Mouse (Mus musculus): Measurements from ENCODE around the gene Efcc1. TPM values are rescaled to one million over a fixed set of nuclear protein-coding genes. Genes with fewer than 3 reads are reported as not detected.
A peak's percentile ranks its signal among the peaks of the same experiment; 100 is the strongest.

Gene Efcc1
- polyA plus RNA-seq, 1 experiment from 2014 or later = 0.36 TPM

DNA sequence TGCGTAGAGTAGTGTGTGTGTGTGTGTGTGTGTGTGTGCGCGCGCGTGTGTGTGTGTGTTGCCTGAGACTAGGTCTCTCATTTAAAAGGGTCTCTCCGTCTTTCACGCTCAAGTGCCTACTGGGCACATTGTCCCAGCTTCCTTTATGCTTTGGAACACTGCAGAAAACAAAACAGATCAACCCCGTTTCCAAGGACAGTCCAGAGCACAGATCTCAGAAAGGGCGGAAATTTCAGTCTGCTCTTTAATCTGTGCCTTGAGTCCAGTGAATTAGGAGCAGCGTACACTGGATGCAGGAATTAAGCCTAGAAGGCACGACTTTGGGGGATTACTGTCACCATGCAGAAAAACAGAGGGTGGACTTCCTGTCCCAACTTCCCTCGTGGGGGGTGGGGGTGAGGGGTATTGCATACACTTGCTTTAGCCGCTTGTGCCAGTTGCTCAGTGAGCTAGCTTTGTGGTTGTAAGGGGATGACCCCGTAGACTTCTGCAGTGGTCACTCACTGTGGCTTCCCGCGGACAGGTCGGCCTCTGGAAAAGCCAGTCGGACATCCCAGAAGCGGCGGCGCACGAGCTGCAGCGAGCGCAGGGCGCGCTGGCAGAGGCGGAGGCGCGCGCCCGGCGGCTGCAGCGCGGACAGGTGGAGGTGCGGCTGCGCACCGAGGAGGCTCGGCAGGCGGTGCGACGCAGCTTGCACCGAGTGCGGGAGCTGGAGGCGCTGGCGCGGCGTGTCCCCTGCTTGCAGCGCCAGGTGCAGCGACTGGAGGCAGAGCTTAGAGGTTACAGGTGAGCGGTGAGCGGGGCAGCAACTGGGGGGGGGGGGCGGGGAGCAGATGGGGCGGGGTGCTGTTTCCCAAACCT is 1.7 kb downstream of the Efcc1 start:
- 2% methylated on average over 50 of the region's 53 CpGs for WGBS
- ATAC-seq (ENCODE audit: insufficient number of reproducible peaks, insufficient read depth, low FRiP score, low TSS enrichment, low read depth) = no peak
- Histone ChIP-seq H3K4me1 (replicated peaks) (peaks cover 24% of the 10 kb centered on the region), H3K9me3 (no peaks in the 10 kb centered on the region), H3K4me2 (peak overlapping the region; percentile 95), H3K27ac (no peak overlapping the region), H3K27me3 (peaks cover 81% of the 10 kb centered on the region), H3K9ac (replicated peaks) (no peak overlapping the region), H3K36me3 (no peaks in the 10 kb centered on the region), H3K4me3 (replicated peaks) (peak overlapping the region; percentile 56)

DNA sequence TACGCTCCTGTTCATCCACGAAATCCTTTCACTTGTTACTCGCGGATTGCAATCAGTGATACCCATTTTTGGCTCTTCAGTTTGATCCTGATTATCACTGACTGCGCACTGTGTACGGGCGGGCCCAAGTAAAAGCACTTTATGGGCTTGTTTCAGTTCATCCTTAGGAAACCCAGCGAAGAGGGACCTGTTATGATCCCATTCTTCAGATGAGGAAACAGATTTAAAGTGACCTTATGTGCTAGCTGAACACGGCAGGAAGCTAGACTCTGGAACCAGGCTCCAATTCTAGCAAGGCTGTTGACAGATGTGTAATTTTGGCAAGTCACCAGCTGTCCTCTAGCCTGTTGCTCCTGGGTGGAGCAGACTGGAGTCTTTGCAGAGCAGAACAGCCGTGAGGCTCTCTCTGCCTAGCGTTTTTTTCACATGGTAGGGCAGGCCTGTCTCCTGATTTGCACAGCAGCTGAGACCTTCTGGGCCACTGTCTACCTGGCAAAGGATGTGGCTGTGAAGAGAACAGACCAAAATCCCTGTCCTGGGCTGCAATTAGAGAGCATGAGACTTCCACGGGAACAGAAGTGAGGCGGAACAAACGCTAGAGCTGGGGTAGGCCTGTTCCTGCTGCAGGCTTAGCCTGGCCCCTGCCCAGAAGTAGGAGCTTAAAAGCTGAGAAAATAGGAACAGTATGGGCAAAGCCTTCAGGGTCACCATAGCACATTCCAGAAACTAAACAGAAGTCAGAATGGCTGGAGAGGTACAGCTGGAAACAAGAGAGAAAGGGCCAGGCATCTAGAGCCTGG is 2.7 kb downstream of the Efcc1 start:
- WGBS = 27% methylated on average over 14 of the region's 14 CpGs
- H3K9me3 ChIP-seq = no peaks in the 10 kb centered on the region
- no peak overlapping the region for H3K27ac ChIP-seq
- peak overlapping the region; percentile 68 for H3K4me2 ChIP-seq
- H3K9ac ChIP-seq (replicated peaks) = no peak overlapping the region
- peaks cover 24% of the 10 kb centered on the region for H3K4me1 ChIP-seq (replicated peaks)
- no peak for ATAC-seq (ENCODE audit: insufficient number of reproducible peaks, insufficient read depth, low FRiP score, low TSS enrichment, low read depth)
- H3K4me3 ChIP-seq (replicated peaks) = peak overlapping the region; percentile 56
- H3K36me3 ChIP-seq = no peaks in the 10 kb centered on the region
- peaks cover 74% of the 10 kb centered on the region for H3K27me3 ChIP-seq

DNA sequence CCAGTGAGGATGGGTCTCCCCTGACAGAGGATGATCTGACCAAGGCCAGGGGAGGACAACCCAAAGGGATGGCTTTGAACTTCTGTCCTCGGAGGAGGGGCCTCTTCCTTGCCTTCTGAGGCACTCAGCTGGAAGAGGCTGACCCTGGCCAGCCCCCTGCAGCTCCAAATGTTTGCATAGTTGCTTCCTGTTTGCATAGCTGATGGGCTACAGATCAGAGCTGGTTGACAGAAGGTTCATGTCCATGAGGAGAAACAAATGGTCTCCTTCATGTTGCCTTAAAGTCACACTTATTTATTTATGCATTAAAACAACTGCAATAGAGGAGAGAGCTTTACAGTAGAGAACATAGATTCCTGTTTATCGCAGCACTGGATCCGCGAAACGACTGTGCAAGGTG is 3.5 kb downstream of the Efcc1 start:
- H3K9me3 ChIP-seq = no peaks in the 10 kb centered on the region
- no peak overlapping the region for H3K9ac ChIP-seq (replicated peaks)
- peaks cover 69% of the 10 kb centered on the region for H3K27me3 ChIP-seq
- no peak overlapping the region for H3K4me2 ChIP-seq
- H3K4me1 ChIP-seq (replicated peaks) = peaks cover 24% of the 10 kb centered on the region
- no peak overlapping the region for H3K27ac ChIP-seq
- H3K4me3 ChIP-seq (replicated peaks) = no peak overlapping the region
- ATAC-seq (ENCODE audit: insufficient number of reproducible peaks, insufficient read depth, low FRiP score, low TSS enrichment, low read depth) = no peak
- H3K36me3 ChIP-seq = no peaks in the 10 kb centered on the region
- WGBS = 70% methylated on average over 5 of the region's 5 CpGs

DNA sequence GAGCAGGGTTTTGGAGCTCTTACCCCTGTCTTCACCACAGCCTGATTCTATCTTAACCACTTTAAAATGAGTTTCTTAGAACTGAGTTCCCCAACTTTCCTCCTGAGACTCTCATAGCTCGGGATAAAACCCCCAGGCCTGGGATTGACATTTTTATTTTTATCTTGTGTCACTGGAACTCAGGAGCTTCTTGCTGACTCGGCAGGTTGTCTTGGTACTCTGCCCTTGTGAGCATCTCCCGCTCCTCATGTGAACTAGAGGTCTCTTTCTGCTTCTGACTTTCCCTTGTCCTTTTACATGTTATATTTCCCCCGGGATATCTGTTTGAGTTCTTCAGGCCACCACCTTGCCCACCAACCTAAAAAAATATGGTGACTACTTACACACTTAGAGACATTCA is 6.3 kb downstream of the Efcc1 start:
- no peak overlapping the region for H3K4me2 ChIP-seq
- 85% methylated on average over 4 of the region's 4 CpGs for WGBS
- H3K4me1 ChIP-seq (replicated peaks) = peaks cover 12% of the 10 kb centered on the region
- no peaks in the 10 kb centered on the region for H3K9me3 ChIP-seq
- peaks cover 41% of the 10 kb centered on the region for H3K27me3 ChIP-seq
- H3K9ac ChIP-seq (replicated peaks) = no peak overlapping the region
- ATAC-seq (ENCODE audit: insufficient number of reproducible peaks, insufficient read depth, low FRiP score, low TSS enrichment, low read depth) = no peak
- H3K36me3 ChIP-seq = no peaks in the 10 kb centered on the region
- no peak overlapping the region for H3K4me3 ChIP-seq (replicated peaks)
- no peak overlapping the region for H3K27ac ChIP-seq

DNA sequence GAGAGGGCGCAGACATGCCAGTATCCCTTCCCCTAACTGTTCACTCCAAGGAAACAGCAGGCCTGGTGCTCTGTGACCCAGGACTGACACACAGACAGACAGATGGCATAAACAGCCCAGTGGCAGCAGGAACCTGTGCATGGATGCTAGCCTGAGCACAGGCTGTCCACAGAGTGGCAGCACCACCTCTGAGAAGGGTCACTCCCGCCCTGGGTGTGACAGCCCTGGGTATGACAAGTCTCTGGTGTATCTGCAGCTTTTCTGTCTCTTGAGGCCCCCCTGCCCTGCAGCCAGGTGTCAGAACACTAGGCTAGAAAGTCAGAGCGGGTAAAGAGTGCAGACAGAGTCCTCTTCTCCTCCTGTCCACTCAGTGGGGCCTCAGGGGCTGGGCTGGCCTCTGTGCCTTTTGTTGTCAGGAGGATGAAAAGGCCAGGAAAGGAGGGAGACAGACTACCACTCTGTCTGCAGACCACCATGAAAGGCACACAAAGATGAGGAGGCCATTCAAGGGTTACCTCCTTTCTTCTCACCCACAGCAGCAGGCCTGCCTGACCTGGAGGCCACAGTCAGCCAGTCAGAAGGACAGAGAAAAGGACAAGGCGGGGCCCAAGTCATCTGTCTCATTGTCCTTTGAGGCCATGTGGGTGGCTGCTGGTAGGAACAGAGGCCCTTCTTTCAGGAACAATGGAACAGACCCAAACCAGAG is 7.4 kb downstream of the Efcc1 start:
- WGBS = 56% methylated on average over 4 of the region's 4 CpGs
- Histone ChIP-seq H3K4me2 (no peak overlapping the region), H3K27me3 (peaks cover 29% of the 10 kb centered on the region), H3K4me1 (replicated peaks) (peaks cover under 1% of the 10 kb centered on the region; the same call in 1 of the 2 replicates), H3K4me3 (replicated peaks) (no peak overlapping the region), H3K9ac (replicated peaks) (0 out of 2 replicates have a peak overlapping the region, but pooled peaks have one; percentile 23), H3K36me3 (no peaks in the 10 kb centered on the region), H3K9me3 (no peaks in the 10 kb centered on the region), H3K27ac (no peak overlapping the region)
- no peak for ATAC-seq (ENCODE audit: insufficient number of reproducible peaks, insufficient read depth, low FRiP score, low TSS enrichment, low read depth)

DNA sequence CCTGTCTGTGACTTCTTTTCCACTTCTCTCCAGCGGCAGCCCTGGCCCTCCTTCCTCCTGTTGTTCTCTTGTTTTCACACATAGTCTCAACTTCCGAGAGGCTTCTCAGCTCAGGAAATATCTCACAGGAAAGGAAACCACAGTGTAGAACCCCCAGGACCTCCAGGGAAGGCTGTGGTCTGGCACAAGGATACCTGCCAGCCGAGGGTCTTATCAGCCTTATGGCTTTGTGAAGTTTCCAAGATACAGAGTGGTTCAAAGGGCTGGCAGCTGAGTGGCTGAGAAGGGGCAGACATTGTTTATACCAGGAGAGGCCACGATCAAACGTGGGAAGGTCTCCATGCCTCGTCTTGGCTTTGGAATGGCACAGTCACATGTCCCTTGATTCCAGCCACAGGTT is 9.2 kb downstream of the Efcc1 start:
- no peaks in the 10 kb centered on the region for H3K9me3 ChIP-seq
- H3K4me2 ChIP-seq = no peak overlapping the region
- no peak overlapping the region for H3K27ac ChIP-seq
- 38% methylated on average over 6 of the region's 6 CpGs for WGBS
- H3K36me3 ChIP-seq = no peaks in the 10 kb centered on the region
- H3K9ac ChIP-seq (replicated peaks) = no peak overlapping the region
- no peak overlapping the region for H3K4me3 ChIP-seq (replicated peaks)
- H3K27me3 ChIP-seq = peaks cover 11% of the 10 kb centered on the region
- H3K4me1 ChIP-seq (replicated peaks) = no peaks in the 10 kb centered on the region
- ATAC-seq (ENCODE audit: insufficient number of reproducible peaks, insufficient read depth, low FRiP score, low TSS enrichment, low read depth) = no peak

DNA sequence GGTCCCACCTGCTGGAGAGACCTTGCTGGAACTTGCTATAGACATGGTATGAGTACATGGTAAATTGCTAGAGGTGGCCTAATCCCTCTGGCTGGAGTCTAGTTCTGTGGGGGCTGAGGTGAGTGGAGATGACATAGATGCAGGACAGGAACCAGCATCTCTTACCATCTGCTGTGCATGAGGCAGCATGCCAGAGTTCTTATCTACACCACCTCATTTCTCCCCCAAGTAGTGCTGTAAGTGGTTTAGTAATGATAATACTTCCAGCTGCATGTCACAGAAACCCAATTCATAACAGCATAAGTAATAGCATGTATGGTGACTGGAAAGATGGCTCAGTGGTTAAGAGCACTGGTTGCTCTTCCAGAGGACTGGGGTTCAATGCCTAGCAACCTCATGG is 9.8 kb downstream of the Efcc1 start:
- Histone ChIP-seq H3K4me1 (replicated peaks) (no peaks in the 10 kb centered on the region), H3K36me3 (no peaks in the 10 kb centered on the region), H3K27ac (no peak overlapping the region), H3K4me2 (no peak overlapping the region), H3K9ac (replicated peaks) (no peak overlapping the region), H3K9me3 (no peaks in the 10 kb centered on the region), H3K27me3 (peaks cover 5% of the 10 kb centered on the region; the same call in 1 of the 2 replicates), H3K4me3 (replicated peaks) (no peak overlapping the region)
- ATAC-seq (ENCODE audit: insufficient number of reproducible peaks, insufficient read depth, low FRiP score, low TSS enrichment, low read depth) = no peak

DNA sequence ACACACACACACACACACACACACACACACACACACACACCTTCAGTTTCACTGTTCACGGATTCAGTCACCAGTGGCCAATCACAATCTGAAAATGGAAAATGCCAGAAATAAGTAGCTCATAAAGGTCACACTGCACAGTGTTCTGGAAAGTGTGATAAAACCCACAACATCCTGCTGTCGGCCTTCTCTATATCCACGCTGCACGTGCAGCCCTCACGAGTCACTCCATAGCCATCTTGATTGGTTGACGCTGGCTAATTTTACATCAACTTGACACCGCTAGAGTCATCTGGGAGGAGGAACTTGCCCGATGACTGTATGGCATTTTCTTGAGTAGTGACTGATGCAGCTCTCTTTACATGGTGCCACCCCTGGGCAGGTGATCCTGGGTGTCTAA is 11.3 kb downstream of the Efcc1 start:
- H3K4me1 ChIP-seq (replicated peaks) = no peaks in the 10 kb centered on the region
- H3K27ac ChIP-seq = no peak overlapping the region
- 90% methylated on average over 8 of the region's 8 CpGs for WGBS
- H3K36me3 ChIP-seq = no peaks in the 10 kb centered on the region
- no peak overlapping the region for H3K4me2 ChIP-seq
- no peaks in the 10 kb centered on the region for H3K9me3 ChIP-seq
- no peaks in the 10 kb centered on the region for H3K27me3 ChIP-seq
- no peak overlapping the region for H3K9ac ChIP-seq (replicated peaks)
- H3K4me3 ChIP-seq (replicated peaks) = no peak overlapping the region
- no peak for ATAC-seq (ENCODE audit: insufficient number of reproducible peaks, insufficient read depth, low FRiP score, low TSS enrichment, low read depth)

DNA sequence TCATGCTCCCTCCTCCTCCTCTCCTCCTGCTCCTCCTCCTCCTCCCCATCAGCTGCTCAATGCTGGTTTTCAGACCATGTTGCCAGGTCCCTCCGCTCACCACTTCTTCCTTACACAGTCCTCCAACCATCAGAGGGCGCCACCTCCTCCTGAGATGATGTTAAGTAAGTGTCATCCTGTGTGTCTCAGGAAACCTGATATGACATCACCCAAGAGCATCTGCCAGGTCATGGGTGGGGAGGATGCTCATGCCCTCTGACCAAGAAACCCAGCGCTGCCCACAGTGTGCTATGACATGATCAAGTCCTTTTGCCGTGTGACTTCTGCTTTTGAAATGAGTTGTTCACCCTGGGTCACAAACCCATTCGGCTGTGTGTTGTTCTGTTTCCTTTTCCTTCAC is 12.1 kb downstream of the Efcc1 start:
- no peak overlapping the region for H3K4me3 ChIP-seq (replicated peaks)
- H3K36me3 ChIP-seq = no peaks in the 10 kb centered on the region
- no peak overlapping the region for H3K4me2 ChIP-seq
- H3K9me3 ChIP-seq = no peaks in the 10 kb centered on the region
- 87% methylated on average over 5 of the region's 5 CpGs for WGBS
- no peak for ATAC-seq (ENCODE audit: insufficient number of reproducible peaks, insufficient read depth, low FRiP score, low TSS enrichment, low read depth)
- no peaks in the 10 kb centered on the region for H3K4me1 ChIP-seq (replicated peaks)
- H3K27me3 ChIP-seq = no peaks in the 10 kb centered on the region
- no peak overlapping the region for H3K9ac ChIP-seq (replicated peaks)
- no peak overlapping the region for H3K27ac ChIP-seq

DNA sequence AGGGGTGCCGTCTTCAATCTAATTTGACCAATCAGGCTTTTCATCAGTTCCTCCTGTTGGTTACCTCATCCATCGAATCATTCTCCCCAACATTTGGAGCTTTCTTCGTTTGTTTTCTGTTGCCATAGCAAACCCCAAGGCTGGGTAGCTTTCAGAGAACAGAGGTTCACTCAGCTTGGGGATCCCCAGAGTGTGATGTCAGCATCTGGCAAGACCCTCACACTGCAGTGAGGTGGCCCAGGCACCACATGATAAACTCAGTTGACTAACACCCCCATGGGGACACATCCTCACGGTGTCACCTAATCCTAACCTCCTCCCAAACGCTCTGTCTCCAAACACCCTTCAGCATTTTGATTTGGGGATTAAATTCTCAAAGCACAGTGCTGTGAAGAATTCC is 12.6 kb downstream of the Efcc1 start:
- H3K4me2 ChIP-seq = no peak overlapping the region
- H3K4me1 ChIP-seq (replicated peaks) = no peaks in the 10 kb centered on the region
- H3K27me3 ChIP-seq = no peaks in the 10 kb centered on the region
- H3K27ac ChIP-seq = no peak overlapping the region
- no peak overlapping the region for H3K9ac ChIP-seq (replicated peaks)
- WGBS = 78% methylated on average over 5 of the region's 5 CpGs
- H3K36me3 ChIP-seq = no peaks in the 10 kb centered on the region
- H3K9me3 ChIP-seq = no peaks in the 10 kb centered on the region
- ATAC-seq (ENCODE audit: insufficient number of reproducible peaks, insufficient read depth, low FRiP score, low TSS enrichment, low read depth) = no peak
- no peak overlapping the region for H3K4me3 ChIP-seq (replicated peaks)

DNA sequence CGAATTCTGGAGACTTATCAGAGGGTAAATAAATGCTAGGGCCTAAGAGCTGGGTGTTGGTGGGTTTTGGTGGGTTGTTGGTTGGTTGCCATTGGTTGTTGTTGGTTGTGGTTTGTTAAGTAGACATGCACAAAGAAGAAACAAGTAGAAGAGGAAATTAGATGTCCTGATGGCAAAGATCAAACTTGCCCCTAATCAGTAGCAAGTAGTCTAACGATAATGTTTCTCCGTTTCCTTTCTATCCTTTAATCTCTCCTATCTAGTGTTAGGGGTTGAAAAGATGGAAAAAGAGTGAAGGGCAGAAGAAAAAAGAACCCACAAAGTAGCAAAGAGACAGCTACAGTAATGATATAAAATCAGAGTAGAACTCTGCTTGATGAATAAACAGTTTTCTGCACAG is 14.0 kb downstream of the Efcc1 start:
- Histone ChIP-seq H3K4me2 (no peak overlapping the region), H3K27me3 (no peaks in the 10 kb centered on the region), H3K4me1 (replicated peaks) (no peaks in the 10 kb centered on the region), H3K4me3 (replicated peaks) (no peak overlapping the region), H3K9ac (replicated peaks) (no peak overlapping the region), H3K36me3 (no peaks in the 10 kb centered on the region), H3K9me3 (no peaks in the 10 kb centered on the region), H3K27ac (no peak overlapping the region)
- no peak for ATAC-seq (ENCODE audit: insufficient number of reproducible peaks, insufficient read depth, low FRiP score, low TSS enrichment, low read depth)
- WGBS = 86% methylated on average over 3 of the region's 3 CpGs

All from limb, embryonic 12.5 days (tissue).